Mouse (Mus musculus) myocyte (in vitro differentiated cells): ENCODE measurements around the gene Tmem91. TPM values are rescaled to one million over a fixed set of nuclear protein-coding genes. Genes with fewer than 3 reads are reported as not detected.

ENCODE experiments used
- H3K27me3 ChIP-seq: one replicate; pipeline ENCODE4 v1.6.1; 2011; ENCODE audit not compliant: control insufficient read depth, insufficient read depth, insufficient read length
- H3K36me3 ChIP-seq: one replicate; pipeline ENCODE4 v1.6.1; 2011; ENCODE audit not compliant: control insufficient read depth, insufficient read depth
- H3K4me2 ChIP-seq: one replicate; pipeline ENCODE4 v1.6.1; 2011; ENCODE audit warnings: low read depth, control low read depth
- H3K4me3 ChIP-seq: one replicate; pipeline ENCODE4 v1.5.1; 2011; ENCODE audit warnings: mild to moderate bottlenecking, control low read depth, moderate library complexity
- H3K79me2 ChIP-seq: one replicate; pipeline ENCODE4 v1.6.1; 2011; ENCODE audit not compliant: control insufficient read depth, insufficient read depth
- H3ac ChIP-seq: one replicate; pipeline ENCODE4 v1.6.1; 2011; ENCODE audit not compliant: control insufficient read depth, insufficient read length
- CEBPB ChIP-seq: IDR thresholded peaks from 2 replicates; pipeline ENCODE4 v1.6.1; 2011; ENCODE audit warnings: mild to moderate bottlenecking, moderate library complexity; ENCODE audit not compliant: poor library complexity, insufficient read depth, severe bottlenecking
- E2F4 ChIP-seq: IDR thresholded peaks from one replicate; pipeline ENCODE4 v1.6.1; 2011; ENCODE audit warnings: mild to moderate bottlenecking, control low read depth, moderate library complexity; ENCODE audit not compliant: insufficient read depth
- MAX ChIP-seq: IDR thresholded peaks from one replicate; pipeline ENCODE4 v1.6.1; 2011; ENCODE audit warnings: low read depth, mild to moderate bottlenecking, control low read depth
- MYOD1 ChIP-seq, 3 experiments: IDR thresholded peaks; one replicate each; pipeline ENCODE4 v1.6.1; 2011; ENCODE audit warnings: control low read depth in 2 of 3, low read depth in 2 of 3, mild to moderate bottlenecking in 2 of 3, moderate library complexity in 1 of 3; ENCODE audit not compliant: insufficient read length in 2 of 3, control insufficient read depth in 1 of 3
- MYOG ChIP-seq, 3 experiments: IDR thresholded peaks; one replicate each; pipeline ENCODE4 v1.6.1; 2011; ENCODE audit warnings: control low read depth in 2 of 3, low read depth in 2 of 3, mild to moderate bottlenecking in 2 of 3; ENCODE audit not compliant: insufficient read length in 2 of 3, control insufficient read depth in 1 of 3, insufficient read depth in 1 of 3
- POLR2A ChIP-seq: IDR thresholded peaks from one replicate; pipeline ENCODE4 v1.6.1; 2011; ENCODE audit warnings: low read depth, mild to moderate bottlenecking, control low read depth, moderate library complexity; ENCODE audit not compliant: insufficient read length
- POLR2AphosphoS2 ChIP-seq: IDR thresholded peaks from one replicate; pipeline ENCODE4 v1.6.1; 2011; ENCODE audit warnings: low read depth, control low read depth; ENCODE audit not compliant: insufficient read length
- REST ChIP-seq: IDR thresholded peaks from one replicate; pipeline ENCODE4 v1.6.1; 2011; ENCODE audit warnings: mild to moderate bottlenecking, control low read depth, moderate library complexity; ENCODE audit not compliant: insufficient read depth, insufficient read length
- SRF ChIP-seq: IDR thresholded peaks from one replicate; pipeline ENCODE4 v1.6.1; 2011; ENCODE audit warnings: low read depth; ENCODE audit not compliant: control insufficient read depth, insufficient read length
- TCF12 ChIP-seq: IDR thresholded peaks from one replicate; pipeline ENCODE4 v1.6.1; 2011; ENCODE audit warnings: mild to moderate bottlenecking, control low read depth; ENCODE audit not compliant: poor library complexity, insufficient read depth, severe bottlenecking
- TCF3 ChIP-seq: IDR thresholded peaks from one replicate; pipeline ENCODE4 v1.6.1; 2011; ENCODE audit warnings: low read depth, control low read depth; ENCODE audit not compliant: insufficient read length
- USF1 ChIP-seq: IDR thresholded peaks from one replicate; pipeline ENCODE4 v1.6.1; 2011; ENCODE audit warnings: low read depth, mild to moderate bottlenecking, control low read depth, moderate library complexity
- polyA plus RNA-seq: library from polyadenylated mRNA; unstranded; fragments of >200 nt; fragmentation: generic; extraction: Trizol; gene quantifications from one replicate; pipeline ENCODE4 v1.2.1, GENCODE M21; 2012; ENCODE audit warnings: missing spikeins

Gene Tmem91
- polyA plus RNA-seq, 1 experiment = 0.40 TPM

DNA sequence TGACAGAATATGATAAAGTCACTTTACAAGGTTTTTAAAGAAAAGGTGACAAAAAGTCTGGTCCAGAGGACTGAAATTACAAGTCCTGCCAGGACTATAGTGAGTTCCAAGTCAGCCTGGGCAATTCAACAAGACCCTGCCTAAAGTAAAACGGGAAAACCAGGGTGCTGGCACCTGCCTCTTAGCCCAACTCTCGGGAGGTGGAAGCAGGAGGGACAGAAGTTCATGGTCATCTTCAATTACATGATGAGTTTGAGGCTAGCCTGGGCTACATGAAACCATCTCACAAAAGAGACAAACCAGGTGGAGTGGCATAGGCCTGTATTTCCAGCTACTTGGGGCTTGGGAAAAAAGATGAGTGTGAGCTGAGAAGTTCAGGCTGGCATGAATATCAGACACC, 3.3 kb downstream of the Tmem91 start:
- H3K79me2 ChIP-seq = no peaks in the 10 kb centered on the region
- H3K4me3 ChIP-seq = no peak overlapping the region
- H3K36me3 ChIP-seq = no peaks in the 10 kb centered on the region
- no peak overlapping the region for H3ac ChIP-seq
- no peak overlapping the region for H3K4me2 ChIP-seq
- TF ChIP-seq REST (no peak), TCF3 (no peak), MYOG (IDR thresholded peaks at IDR 0.05; ENCODE audit: control insufficient read depth in 1 of 3, insufficient read depth in 1 of 3, insufficient read length in 2 of 3, low read depth in 2 of 3) (no peak), CEBPB (no peak), E2F4 (no peak), MAX (no peak), POLR2AphosphoS2 (no peak), SRF (no peak), TCF12 (no peak), MYOD1 (IDR thresholded peaks at IDR 0.05; ENCODE audit: control insufficient read depth in 1 of 3, insufficient read length in 2 of 3, low read depth in 2 of 3) (no peak), POLR2A (no peak), USF1 (no peak)
- peaks cover 4% of the 10 kb centered on the region for H3K27me3 ChIP-seq

DNA sequence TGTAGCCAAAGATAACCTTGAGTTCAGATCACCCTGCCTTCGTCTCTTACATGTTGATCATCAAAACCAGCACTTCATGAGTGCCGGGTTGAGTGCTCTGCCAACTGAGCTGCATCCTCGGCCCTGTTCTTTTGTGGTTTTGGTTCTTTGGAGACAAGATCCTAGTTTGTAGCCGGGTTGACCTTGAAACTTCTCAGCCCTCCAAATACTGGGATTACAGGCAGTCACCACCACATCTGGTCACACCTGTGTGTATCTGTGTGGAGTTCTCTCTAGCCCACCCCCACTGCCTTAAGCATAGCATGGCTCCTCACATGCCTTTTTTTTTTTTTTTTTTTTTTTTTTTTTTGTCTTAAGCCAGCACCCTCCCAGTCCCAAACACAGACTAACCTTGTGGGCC, 4.9 kb downstream of the Tmem91 start:
- TF ChIP-seq TCF3 = no peak
- TF ChIP-seq MYOG (IDR thresholded peaks at IDR 0.05; ENCODE audit: control insufficient read depth in 1 of 3, insufficient read depth in 1 of 3, insufficient read length in 2 of 3, low read depth in 2 of 3) = no peak
- TF ChIP-seq MYOD1 (IDR thresholded peaks at IDR 0.05; ENCODE audit: control insufficient read depth in 1 of 3, insufficient read length in 2 of 3, low read depth in 2 of 3) = no peak
- no peak for TF ChIP-seq E2F4
- no peak for TF ChIP-seq POLR2AphosphoS2
- TF ChIP-seq USF1 = no peak
- TF ChIP-seq POLR2A = no peak
- TF ChIP-seq REST = no peak
- no peak for TF ChIP-seq CEBPB
- no peak for TF ChIP-seq SRF
- TF ChIP-seq MAX = no peak
- no peak for TF ChIP-seq TCF12
- peaks cover 4% of the 10 kb centered on the region for H3K27me3 ChIP-seq
- H3K36me3 ChIP-seq = no peaks in the 10 kb centered on the region
- H3K4me3 ChIP-seq = no peak overlapping the region
- H3K4me2 ChIP-seq = no peak overlapping the region
- H3K79me2 ChIP-seq = no peaks in the 10 kb centered on the region
- no peak overlapping the region for H3ac ChIP-seq

DNA sequence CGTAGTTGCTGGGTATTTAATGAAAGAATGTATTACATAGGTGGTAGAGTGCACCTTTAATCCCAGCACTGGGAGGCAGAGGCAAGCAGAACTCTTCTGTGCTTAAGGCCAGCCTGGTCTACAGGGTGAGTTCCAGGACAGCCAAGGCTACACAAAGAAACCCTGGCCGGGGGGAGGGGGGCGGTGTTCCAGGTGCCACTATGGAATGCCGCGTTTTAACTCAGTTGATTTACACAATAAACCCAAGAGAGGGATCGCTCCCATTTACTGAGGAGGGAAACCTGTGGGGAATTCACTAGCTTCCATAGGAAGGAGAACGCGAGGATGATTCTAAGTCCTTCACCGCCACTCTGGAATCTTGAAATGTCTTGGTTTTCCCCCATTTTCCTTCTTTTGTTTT, 5.3 kb downstream of the Tmem91 start:
- H3ac ChIP-seq = no peak overlapping the region
- no peak overlapping the region for H3K4me3 ChIP-seq
- TF ChIP-seq MYOG (IDR thresholded peaks at IDR 0.05; ENCODE audit: control insufficient read depth in 1 of 3, insufficient read depth in 1 of 3, insufficient read length in 2 of 3, low read depth in 2 of 3) (no peak), MAX (no peak), TCF12 (no peak), SRF (no peak), POLR2A (no peak), CEBPB (no peak), POLR2AphosphoS2 (no peak), USF1 (no peak), E2F4 (no peak), MYOD1 (IDR thresholded peaks at IDR 0.05; ENCODE audit: control insufficient read depth in 1 of 3, insufficient read length in 2 of 3, low read depth in 2 of 3) (no peak), REST (no peak), TCF3 (no peak)
- H3K36me3 ChIP-seq = no peaks in the 10 kb centered on the region
- no peak overlapping the region for H3K4me2 ChIP-seq
- H3K79me2 ChIP-seq = no peaks in the 10 kb centered on the region
- peaks cover 4% of the 10 kb centered on the region for H3K27me3 ChIP-seq

DNA sequence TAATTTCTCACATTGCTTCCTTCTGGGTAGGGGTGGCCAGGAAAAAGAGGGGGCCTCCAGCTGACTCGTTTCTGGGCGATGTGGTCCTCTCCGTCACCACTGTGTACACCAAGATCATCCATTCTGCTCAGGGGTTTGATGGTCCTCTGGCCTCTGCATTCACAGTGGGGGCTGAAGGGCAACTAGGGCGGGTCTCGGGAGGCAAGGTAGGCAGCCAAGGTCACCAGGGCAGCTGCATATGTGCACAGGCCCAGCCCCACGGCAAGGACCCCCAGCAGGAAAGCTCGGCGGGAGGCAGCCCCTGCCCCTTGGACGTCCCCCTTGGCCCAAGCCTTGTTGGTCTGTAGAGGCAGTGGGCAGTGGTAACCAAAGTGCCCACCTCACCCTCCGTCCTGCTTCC, 5.8 kb downstream of the Tmem91 start:
- H3ac ChIP-seq = no peak overlapping the region
- peaks cover under 1% of the 10 kb centered on the region for H3K27me3 ChIP-seq
- H3K36me3 ChIP-seq = no peaks in the 10 kb centered on the region
- TF ChIP-seq MYOD1 (IDR thresholded peaks at IDR 0.05; ENCODE audit: control insufficient read depth in 1 of 3, insufficient read length in 2 of 3, low read depth in 2 of 3) (no peak), POLR2AphosphoS2 (no peak), TCF3 (no peak), CEBPB (no peak), USF1 (no peak), E2F4 (no peak), POLR2A (no peak), MYOG (IDR thresholded peaks at IDR 0.05; ENCODE audit: control insufficient read depth in 1 of 3, insufficient read depth in 1 of 3, insufficient read length in 2 of 3, low read depth in 2 of 3) (no peak), MAX (no peak), TCF12 (no peak)
- H3K4me2 ChIP-seq = no peak overlapping the region
- H3K4me3 ChIP-seq = no peak overlapping the region
- no peaks in the 10 kb centered on the region for H3K79me2 ChIP-seq

DNA sequence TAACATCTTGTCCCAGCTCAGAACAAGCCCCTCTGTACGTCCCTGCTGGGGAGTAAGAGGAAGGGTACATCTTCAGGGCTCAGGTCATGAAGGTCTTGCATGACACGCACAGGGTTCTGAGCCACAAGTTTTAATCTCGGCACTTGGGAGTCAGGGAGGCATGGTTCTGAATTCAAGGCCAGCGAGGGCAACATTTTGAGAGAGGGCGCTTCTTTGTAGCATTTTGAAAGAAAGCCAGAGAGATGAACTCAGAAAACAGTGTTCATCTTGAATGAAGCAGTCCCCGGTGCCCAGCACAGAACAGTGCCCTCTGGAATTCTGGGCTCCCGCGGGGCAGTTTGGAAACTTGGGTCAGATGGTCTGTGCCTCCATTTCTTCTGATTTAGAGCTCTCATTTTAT, 8.6 kb downstream of the Tmem91 start:
- Histone ChIP-seq H3K27me3 (no peaks in the 10 kb centered on the region), H3K79me2 (no peaks in the 10 kb centered on the region), H3ac (no peak overlapping the region), H3K4me3 (no peak overlapping the region), H3K36me3 (no peaks in the 10 kb centered on the region), H3K4me2 (no peak overlapping the region)
- no peak for TF ChIP-seq MAX
- no peak for TF ChIP-seq TCF12
- no peak for TF ChIP-seq CEBPB
- TF ChIP-seq USF1 = no peak
- no peak for TF ChIP-seq MYOD1 (IDR thresholded peaks at IDR 0.05; ENCODE audit: control insufficient read depth in 1 of 3, insufficient read length in 2 of 3, low read depth in 2 of 3)
- TF ChIP-seq SRF = no peak
- no peak for TF ChIP-seq REST
- TF ChIP-seq TCF3 = no peak
- no peak for TF ChIP-seq E2F4
- TF ChIP-seq POLR2AphosphoS2 = no peak
- TF ChIP-seq POLR2A = no peak
- no peak for TF ChIP-seq MYOG (IDR thresholded peaks at IDR 0.05; ENCODE audit: control insufficient read depth in 1 of 3, insufficient read depth in 1 of 3, insufficient read length in 2 of 3, low read depth in 2 of 3)
